Mouse (Mus musculus): ENCODE measurements around the gene Ncor2.

Gene Ncor2

GRCm38 (mm10) chr5:125028371-125028770 is 150.6 kb downstream of the Ncor2 start:
- in situ Hi-C loops (cut with MboI, MseI), result loop anchor here (25.0 kb wide), 1 partner anchor 391 kb away; the partner anchor contains the start of gene Atp6v0a2

- in situ Hi-C loops (cut with MboI, MseI), result no loop called here
Observed at GRCm38 (mm10) chr5:125024002-125024401, 155.0 kb downstream of the Ncor2 start.

- in situ Hi-C loops (cut with MboI, MseI), result no loop called here
Observed at GRCm38 (mm10) chr5:125021298-125021697, 157.7 kb downstream of the Ncor2 start.

GRCm38 (mm10) chr5:125019099-125019498 is 159.9 kb downstream of the Ncor2 start:
- in situ Hi-C loops (cut with MboI, MseI), result loop anchor here (5.0 kb wide), 1 partner anchor 107 kb away; no protein-coding TSS in a partner anchor

GRCm38 (mm10) chr5:125017332-125017731 is 161.7 kb downstream of the Ncor2 start:
- in situ Hi-C loops (cut with MboI, MseI), result loop anchor here (5.0 kb wide), 1 partner anchor 105 kb away; no protein-coding TSS in a partner anchor

GRCm38 (mm10) chr5:125016421-125017242 is 162.4 kb downstream of the Ncor2 start:
- in situ Hi-C loops (cut with MboI, MseI), result loop anchor here (5.0 kb wide), 1 partner anchor 104 kb away; no protein-coding TSS in a partner anchor

- in situ Hi-C loops (cut with MboI, MseI), result loop anchor here (5.0 kb wide), 1 partner anchor 103 kb away; no protein-coding TSS in a partner anchor
Observed at GRCm38 (mm10) chr5:125015576-125015975, 163.4 kb downstream of the Ncor2 start.

GRCm38 (mm10) chr5:125015066-125015465 is 164.0 kb downstream of the Ncor2 start:
- in situ Hi-C loops (cut with MboI, MseI), result loop anchor here (5.0 kb wide), 1 partner anchor 103 kb away; no protein-coding TSS in a partner anchor

- in situ Hi-C loops (cut with MboI, MseI), result no loop called here
Observed at GRCm38 (mm10) chr5:125014497-125014896, 164.5 kb downstream of the Ncor2 start.

- in situ Hi-C loops (cut with MboI, MseI), result no loop called here
Observed at GRCm38 (mm10) chr5:125011628-125012027, 167.4 kb downstream of the Ncor2 start.

- in situ Hi-C loops (cut with MboI, MseI), result no loop called here
Observed at GRCm38 (mm10) chr5:125011166-125011565, 167.9 kb downstream of the Ncor2 start.

GRCm38 (mm10) chr5:125006896-125007295 is 172.1 kb downstream of the Ncor2 start:
- in situ Hi-C loops (cut with MboI, MseI), result no loop called here

- in situ Hi-C loops (cut with MboI, MseI), result no loop called here
Observed at GRCm38 (mm10) chr5:125005871-125006652, 173.0 kb downstream of the Ncor2 start.

- in situ Hi-C loops (cut with MboI, MseI), result no loop called here
Observed at GRCm38 (mm10) chr5:125003873-125004255, 175.2 kb downstream of the Ncor2 start.

GRCm38 (mm10) chr5:125002969-125003872 is 175.8 kb downstream of the Ncor2 start, which contains the start of gene Rflna:
Gene Rflna (plus strand): TSS chr5:125003221.
- in situ Hi-C loops (cut with MboI, MseI), result no loop called here

- in situ Hi-C loops (cut with MboI, MseI), result no loop called here
Observed at GRCm38 (mm10) chr5:125000756-125001250, 178.2 kb downstream of the Ncor2 start.

GRCm38 (mm10) chr5:124997913-124998312 is 181.1 kb downstream of the Ncor2 start:
- in situ Hi-C loops (cut with MboI, MseI), result no loop called here

- in situ Hi-C loops (cut with MboI, MseI), result no loop called here
Observed at GRCm38 (mm10) chr5:124996816-124997215, 182.2 kb downstream of the Ncor2 start.

- in situ Hi-C loops (cut with MboI, MseI), result no loop called here
Observed at GRCm38 (mm10) chr5:124992891-124993290, 186.1 kb downstream of the Ncor2 start.

GRCm38 (mm10) chr5:124992323-124992722 is 186.7 kb downstream of the Ncor2 start:
- in situ Hi-C loops (cut with MboI, MseI), result no loop called here

GRCm38 (mm10) chr5:124989724-124990123 is 189.3 kb downstream of the Ncor2 start:
- in situ Hi-C loops (cut with MboI, MseI), result no loop called here

Data from T-helper 2 cell (primary cell).